Mouse (Mus musculus) midbrain, embryonic 12.5 days (tissue): Measurements from ENCODE around the gene Ptpn14. TPM values are rescaled to one million over a fixed set of nuclear protein-coding genes. Genes with fewer than 3 reads are reported as not detected.

Experiments
- ATAC-seq: fragments of 200-750 bp; cut with Nextera tagmentation; 2 replicates; pipeline ENCODE4 v1.8.0; 2017; ENCODE audit warnings: low read depth, moderate TSS enrichment, moderate library complexity; ENCODE audit not compliant: low FRiP score
- H3K27ac ChIP-seq: fragments of 300-500 bp; sonication (generic); replicated peaks from 2 replicates; pipeline ENCODE4 v1.5.1; 2016; ENCODE audit warnings: mild to moderate bottlenecking
- H3K27me3 ChIP-seq: fragments of 300-500 bp; sonication (generic); 2 replicates; pipeline ENCODE4 v1.6.1; 2016; ENCODE audit warnings: mild to moderate bottlenecking
- H3K36me3 ChIP-seq: fragments of 300-500 bp; sonication (generic); 2 replicates; pipeline ENCODE4 v1.6.1; 2016
- H3K4me1 ChIP-seq: fragments of 300-500 bp; sonication (generic); 2 replicates; pipeline ENCODE4 v1.6.1; 2016
- H3K4me2 ChIP-seq: fragments of 300-500 bp; sonication (generic); replicated peaks from 2 replicates; pipeline ENCODE4 v1.6.1; 2016; ENCODE audit warnings: mild to moderate bottlenecking, moderate library complexity
- H3K4me3 ChIP-seq: fragments of 300-500 bp; sonication (generic); 2 replicates; pipeline ENCODE4 v1.5.1; 2016; ENCODE audit warnings: mild to moderate bottlenecking
- H3K9ac ChIP-seq: fragments of 300-500 bp; sonication (generic); replicated peaks from 2 replicates; pipeline ENCODE4 v1.6.1; 2016; ENCODE audit warnings: mild to moderate bottlenecking, moderate library complexity
- H3K9me3 ChIP-seq: fragments of 300-500 bp; sonication (generic); 2 replicates; pipeline ENCODE4 v1.6.1; 2016; ENCODE audit warnings: mild to moderate bottlenecking
- WGBS: fragments of 180-500 bp; shearing (Covaris S2); methylation state at CpG from one replicate; pipeline ENCODE4 v1.1.7; 2016; 5-methylcytosine and 5-hydroxymethylcytosine counted together
- polyA plus RNA-seq: library from polyadenylated mRNA; unstranded; fragments of >200 nt; fragmentation: Nextera tagmentation; extraction: Ambion mirVana; gene quantifications from 2 replicates; pipeline ENCODE4 v1.2.1, GENCODE M21; 2016

Ptpn14 gene
- polyA plus RNA-seq, 1 experiment from 2014 or later, result 4.0 TPM

GRCm38 (mm10) chr1:189778343-189778742 is 50.3 kb downstream of the Ptpn14 start:
- Histone ChIP-seq H3K27ac (no peak overlapping the region), H3K36me3 (no peaks in the 10 kb centered on the region), H3K4me1 (0 out of 2 replicates have a peak, but pooled peaks cover 5% of the 10 kb centered on the region), H3K4me2 (no peak overlapping the region), H3K9ac (no peak overlapping the region), H3K9me3 (no peaks in the 10 kb centered on the region), H3K4me3 (no peak overlapping the region), H3K27me3 (no peaks in the 10 kb centered on the region; the same call in 1 of the 2 replicates)
- ATAC-seq, result no peak
- WGBS, result 35% methylated on average over 5 of the region's 5 CpGs

- no peak overlapping the region for H3K27ac ChIP-seq
- H3K4me3 ChIP-seq, result no peak overlapping the region
- H3K9ac ChIP-seq, result no peak overlapping the region
- H3K4me1 ChIP-seq, result 0 out of 2 replicates have a peak, but pooled peaks cover 5% of the 10 kb centered on the region
- 59% methylated on average over 3 of the region's 3 CpGs for WGBS
- no peaks in the 10 kb centered on the region for H3K9me3 ChIP-seq
- H3K27me3 ChIP-seq, result no peaks in the 10 kb centered on the region; the same call in 1 of the 2 replicates
- ATAC-seq, result no peak
- no peak overlapping the region for H3K4me2 ChIP-seq
- H3K36me3 ChIP-seq, result no peaks in the 10 kb centered on the region
Measured at GRCm38 (mm10) chr1:189779226-189779625, 51.2 kb downstream of the Ptpn14 start.

GRCm38 (mm10) chr1:189781721-189782345 is 53.8 kb downstream of the Ptpn14 start:
- WGBS, result 82% methylated on average over 10 of the region's 10 CpGs
- Histone ChIP-seq H3K36me3 (no peaks in the 10 kb centered on the region), H3K9ac (no peak overlapping the region), H3K4me2 (no peak overlapping the region), H3K27me3 (peaks cover 18% of the 10 kb centered on the region), H3K27ac (no peak overlapping the region), H3K4me1 (peaks cover 8% of the 10 kb centered on the region; the same call in 1 of the 2 replicates), H3K9me3 (no peaks in the 10 kb centered on the region), H3K4me3 (no peak overlapping the region)
- ATAC-seq, result no peak

GRCm38 (mm10) chr1:189782709-189783108 is 54.6 kb downstream of the Ptpn14 start:
- peaks cover 25% of the 10 kb centered on the region for H3K27me3 ChIP-seq
- H3K4me1 ChIP-seq, result peaks cover 15% of the 10 kb centered on the region; the same call in 1 of the 2 replicates
- H3K9ac ChIP-seq, result no peak overlapping the region
- no peak overlapping the region for H3K4me3 ChIP-seq
- no peaks in the 10 kb centered on the region for H3K9me3 ChIP-seq
- no peak overlapping the region for H3K4me2 ChIP-seq
- 93% methylated on average over 6 of the region's 6 CpGs for WGBS
- no peak overlapping the region for H3K27ac ChIP-seq
- H3K36me3 ChIP-seq, result no peaks in the 10 kb centered on the region
- ATAC-seq, result no peak

GRCm38 (mm10) chr1:189784503-189784902 is 56.4 kb downstream of the Ptpn14 start:
- no peaks in the 10 kb centered on the region for H3K36me3 ChIP-seq
- peaks cover 41% of the 10 kb centered on the region for H3K27me3 ChIP-seq
- H3K9ac ChIP-seq, result no peak overlapping the region
- no peak overlapping the region for H3K4me3 ChIP-seq
- no peak overlapping the region for H3K27ac ChIP-seq
- H3K4me2 ChIP-seq, result no peak overlapping the region
- 75% methylated on average over 7 of the region's 7 CpGs for WGBS
- no peak for ATAC-seq
- H3K9me3 ChIP-seq, result no peaks in the 10 kb centered on the region
- peaks cover 12% of the 10 kb centered on the region for H3K4me1 ChIP-seq

GRCm38 (mm10) chr1:189786707-189787485 is 58.8 kb downstream of the Ptpn14 start:
- H3K4me3 ChIP-seq, result no peak overlapping the region
- no peaks in the 10 kb centered on the region for H3K36me3 ChIP-seq
- no peak overlapping the region for H3K4me2 ChIP-seq
- 51% methylated on average over 26 of the region's 26 CpGs for WGBS
- no peaks in the 10 kb centered on the region for H3K9me3 ChIP-seq
- no peak overlapping the region for H3K9ac ChIP-seq
- peaks cover 54% of the 10 kb centered on the region for H3K27me3 ChIP-seq
- no peak for ATAC-seq
- H3K27ac ChIP-seq, result no peak overlapping the region
- peaks cover 26% of the 10 kb centered on the region for H3K4me1 ChIP-seq

- H3K27ac ChIP-seq, result no peak overlapping the region
Measured at GRCm38 (mm10) chr1:189789545-189789944, 61.5 kb downstream of the Ptpn14 start.

GRCm38 (mm10) chr1:189790666-189791065 is 62.6 kb downstream of the Ptpn14 start:
- peaks cover 31% of the 10 kb centered on the region for H3K4me1 ChIP-seq

More at GRCm38 (mm10) chr1:189789545-189789944, 61.5 kb downstream of the Ptpn14 start:
- Histone ChIP-seq H3K4me1 (peaks cover 31% of the 10 kb centered on the region), H3K4me3 (no peak overlapping the region), H3K9ac (no peak overlapping the region), H3K27me3 (peaks cover 75% of the 10 kb centered on the region), H3K36me3 (no peaks in the 10 kb centered on the region), H3K4me2 (no peak overlapping the region), H3K9me3 (no peaks in the 10 kb centered on the region)
- WGBS, result 26% methylated on average over 6 of the region's 6 CpGs
- peak; percentile 24; the same call in 1 of the 2 replicates for ATAC-seq

GRCm38 (mm10) chr1:189791534-189792217 is 63.6 kb downstream of the Ptpn14 start:
- Histone ChIP-seq H3K27ac (no peak overlapping the region), H3K27me3 (peaks cover 76% of the 10 kb centered on the region), H3K4me1 (peaks cover 29% of the 10 kb centered on the region), H3K4me3 (no peak overlapping the region), H3K36me3 (no peaks in the 10 kb centered on the region), H3K4me2 (no peak overlapping the region), H3K9ac (no peak overlapping the region), H3K9me3 (no peaks in the 10 kb centered on the region)
- 30% methylated on average over 10 of the region's 10 CpGs for WGBS
- ATAC-seq, result peak; percentile 66

More at GRCm38 (mm10) chr1:189790666-189791065, 62.6 kb downstream of the Ptpn14 start:
- 76% methylated on average over 7 of the region's 7 CpGs for WGBS
- Histone ChIP-seq H3K27me3 (peaks cover 76% of the 10 kb centered on the region), H3K9ac (no peak overlapping the region), H3K4me2 (no peak overlapping the region), H3K27ac (no peak overlapping the region), H3K4me3 (no peak overlapping the region), H3K9me3 (no peaks in the 10 kb centered on the region), H3K36me3 (no peaks in the 10 kb centered on the region)
- ATAC-seq, result no peak

- Histone ChIP-seq H3K9ac (no peak overlapping the region), H3K36me3 (no peaks in the 10 kb centered on the region), H3K4me2 (no peak overlapping the region), H3K27me3 (peaks cover 67% of the 10 kb centered on the region), H3K27ac (no peak overlapping the region), H3K4me3 (no peak overlapping the region), H3K4me1 (peaks cover 21% of the 10 kb centered on the region), H3K9me3 (no peaks in the 10 kb centered on the region)
- ATAC-seq, result no peak
- 89% methylated on average over 14 of the region's 14 CpGs for WGBS
Measured at GRCm38 (mm10) chr1:189792560-189793195, 64.6 kb downstream of the Ptpn14 start.

GRCm38 (mm10) chr1:189798949-189799348 is 70.9 kb downstream of the Ptpn14 start:
- no peak overlapping the region for H3K4me3 ChIP-seq
- H3K4me1 ChIP-seq, result 0 out of 2 replicates have a peak, but pooled peaks cover 6% of the 10 kb centered on the region
- H3K9me3 ChIP-seq, result 0 out of 2 replicates have a peak, but pooled peaks cover 3% of the 10 kb centered on the region
- no peak overlapping the region for H3K4me2 ChIP-seq
- ATAC-seq, result no peak
- WGBS, result 86% methylated on average over 15 of the region's 15 CpGs
- H3K36me3 ChIP-seq, result no peaks in the 10 kb centered on the region
- H3K27ac ChIP-seq, result no peak overlapping the region
- H3K9ac ChIP-seq, result no peak overlapping the region
- H3K27me3 ChIP-seq, result peaks cover 23% of the 10 kb centered on the region; the same call in 1 of the 2 replicates
